Mouse (Mus musculus) stomach, postnatal 0 days (tissue): ENCODE measurements at regions not wholly inside any gene's neighbourhood (a gene's known extent, or its start where the extent isn't known, plus 50 kb on each side); places are given as distances from the start of the nearest gene placed in this dataset.

Source experiments
- CTCF ChIP-seq: IDR thresholded peaks from 2 replicates; pipeline ENCODE4 v1.5.1; 2016; ENCODE audit warnings: antibody characterized with exemption, low read depth, mild to moderate bottlenecking, moderate library complexity
- EP300 ChIP-seq: optimal IDR thresholded peaks from 2 replicates; pipeline ENCODE3; 2016; ENCODE audit warnings: antibody characterized with exemption

- TF ChIP-seq EP300: no peak
- TF ChIP-seq CTCF: no peak
These were observed 94.3 kb upstream of the Cox10 start for GRCm38 (mm10) chr11:64173421-64174062.
